Mouse (Mus musculus): Measurements from ENCODE around the gene Agtpbp1. TPM values are rescaled to one million over a fixed set of nuclear protein-coding genes. Genes with fewer than 3 reads are reported as not detected.

Agtpbp1 gene
- 19.3 TPM for polyA plus RNA-seq (2014; fragmentation: Illumina TruSeq; extraction: RNeasy Lipid Tissue Mini Kit (QIAGEN cat#74804); ENCODE audit: insufficient read depth, low read depth, low replicate concordance)

DNA sequence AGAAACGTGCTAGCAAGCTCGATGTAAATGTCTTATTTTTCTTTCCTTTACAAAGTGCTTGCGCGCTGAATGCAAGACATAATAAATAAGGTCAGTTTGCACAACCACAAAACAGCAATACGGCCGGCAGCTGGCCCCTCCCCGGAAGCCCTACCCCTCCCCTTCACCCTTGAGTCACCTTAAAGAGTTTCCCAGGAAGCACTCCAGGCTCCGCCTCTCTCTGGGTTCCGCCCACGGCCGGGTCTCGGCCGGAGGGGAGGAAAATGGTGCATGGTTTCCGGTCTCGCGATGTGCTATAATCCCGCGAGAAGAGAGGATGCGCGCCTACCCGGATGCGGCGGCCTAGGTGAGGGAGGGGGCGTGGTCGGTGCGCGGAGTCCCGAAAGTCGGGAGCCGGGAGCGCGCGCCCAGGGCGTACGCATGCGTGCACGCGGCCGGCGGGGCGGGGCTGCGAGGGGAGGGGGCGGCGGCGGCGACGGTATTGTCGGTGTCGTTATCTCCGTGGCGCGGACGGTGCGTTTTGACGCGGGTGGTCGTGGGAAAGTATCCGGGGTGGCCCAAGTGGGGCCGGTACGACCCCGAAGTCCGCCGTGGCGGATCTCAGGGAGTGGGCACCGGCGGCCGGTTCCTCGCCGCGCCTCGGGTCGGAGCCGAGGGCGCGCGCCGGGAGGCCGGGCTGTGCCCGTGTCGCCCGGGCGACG lies at the start of gene Agtpbp1, which contains the start of gene Naa35:
Gene Agtpbp1, minus strand, starts transcription at position 281 of the 701 bp plus-strand sequence.
Gene Naa35, plus strand, starts transcription at position 313 of the 701 bp plus-strand sequence.

Other genes starting within 250 kb of the Agtpbp1 start
- 38.0 TPM for gene Naa35, start within 50 bp of the Agtpbp1 start, polyA plus RNA-seq (2014; fragmentation: Illumina TruSeq; extraction: RNeasy Lipid Tissue Mini Kit (QIAGEN cat#74804); ENCODE audit: insufficient read depth, low read depth, low replicate concordance)
- gene Golm1, start 90.6 kb upstream of the Agtpbp1 start, polyA plus RNA-seq (2014; fragmentation: Illumina TruSeq; extraction: RNeasy Lipid Tissue Mini Kit (QIAGEN cat#74804); ENCODE audit: insufficient read depth, low read depth, low replicate concordance): 14.4 TPM
- gene 4921517D22Rik, start 108.9 kb upstream of the Agtpbp1 start, polyA plus RNA-seq (2014; fragmentation: Illumina TruSeq; extraction: RNeasy Lipid Tissue Mini Kit (QIAGEN cat#74804); ENCODE audit: insufficient read depth, low read depth, low replicate concordance): not detected
- not detected for gene Spata31d1a, start 125.1 kb upstream of the Agtpbp1 start, polyA plus RNA-seq (2014; fragmentation: Illumina TruSeq; extraction: RNeasy Lipid Tissue Mini Kit (QIAGEN cat#74804); ENCODE audit: insufficient read depth, low read depth, low replicate concordance)
- not detected for gene Spata31d1b, start 127.1 kb upstream of the Agtpbp1 start, polyA plus RNA-seq (2014; fragmentation: Illumina TruSeq; extraction: RNeasy Lipid Tissue Mini Kit (QIAGEN cat#74804); ENCODE audit: insufficient read depth, low read depth, low replicate concordance)
- gene Spata31d1d, start 146.5 kb upstream of the Agtpbp1 start, polyA plus RNA-seq (2014; fragmentation: Illumina TruSeq; extraction: RNeasy Lipid Tissue Mini Kit (QIAGEN cat#74804); ENCODE audit: insufficient read depth, low read depth, low replicate concordance): not detected
- gene 1700014D04Rik, start 161.5 kb upstream of the Agtpbp1 start, polyA plus RNA-seq (2014; fragmentation: Illumina TruSeq; extraction: RNeasy Lipid Tissue Mini Kit (QIAGEN cat#74804); ENCODE audit: insufficient read depth, low read depth, low replicate concordance): not detected
- gene Isca1, start 184.6 kb upstream of the Agtpbp1 start, polyA plus RNA-seq (2014; fragmentation: Illumina TruSeq; extraction: RNeasy Lipid Tissue Mini Kit (QIAGEN cat#74804); ENCODE audit: insufficient read depth, low read depth, low replicate concordance): 66.0 TPM
- gene Gm49354, start 197.0 kb upstream of the Agtpbp1 start, polyA plus RNA-seq (2014; fragmentation: Illumina TruSeq; extraction: RNeasy Lipid Tissue Mini Kit (QIAGEN cat#74804); ENCODE audit: insufficient read depth, low read depth, low replicate concordance): not detected
- gene Tut7, start 237.9 kb upstream of the Agtpbp1 start, polyA plus RNA-seq (2014; fragmentation: Illumina TruSeq; extraction: RNeasy Lipid Tissue Mini Kit (QIAGEN cat#74804); ENCODE audit: insufficient read depth, low read depth, low replicate concordance): 32.6 TPM

Data from lung, adult 10 weeks (tissue).